Mouse (Mus musculus): ENCODE measurements at regions not wholly inside any gene's neighbourhood (a gene's known extent, or its start where the extent isn't known, plus 50 kb on each side); places are given as distances from the start of the nearest gene placed in this dataset.

DNA sequence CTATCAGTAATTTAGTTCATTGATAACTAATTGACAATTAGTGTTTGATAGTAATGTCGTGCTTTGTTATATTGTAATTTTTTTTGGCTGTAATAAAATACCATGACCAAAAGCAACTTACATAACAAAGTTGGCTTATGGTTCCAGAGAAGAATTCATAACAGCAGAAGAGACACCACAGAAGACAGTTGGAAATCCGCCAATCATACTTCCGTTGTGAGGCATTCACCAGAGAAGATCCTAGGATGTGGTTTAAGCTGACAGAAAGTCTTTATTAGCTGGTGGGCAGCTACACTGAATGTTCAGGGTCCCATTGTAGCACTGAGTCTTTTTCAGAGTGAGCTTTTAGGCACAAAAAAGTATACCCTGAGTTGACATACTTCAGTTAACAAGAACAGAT, 109.9 kb downstream of the Sec23a start:
- in situ Hi-C loops (cut with MboI, MseI), result no loop called here

DNA sequence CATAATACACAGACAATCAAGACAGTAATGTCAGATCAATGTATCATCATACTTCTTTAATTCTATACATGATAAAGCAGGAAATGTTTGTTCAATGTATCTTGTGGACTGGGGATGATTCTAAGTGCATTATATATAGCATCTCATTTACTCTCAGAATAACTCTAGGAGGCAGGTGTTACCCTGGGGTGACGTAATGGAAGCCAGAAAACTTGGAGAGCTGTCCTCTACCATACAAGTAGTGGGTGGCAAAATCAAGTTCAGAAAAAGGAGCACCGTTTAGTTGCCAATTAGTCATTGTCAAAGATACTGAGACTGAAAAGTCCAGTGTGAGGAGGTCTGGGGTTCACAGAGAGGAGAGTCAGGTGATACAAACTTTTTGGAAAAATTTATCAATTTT, 136.0 kb downstream of the Sec23a start:
- in situ Hi-C loops (cut with MboI, MseI), result no loop called here

GRCm38 (mm10) chr12:58872465-58872864, 139.4 kb downstream of the Sec23a start:
- in situ Hi-C loops (cut with MboI, MseI), result no loop called here

DNA sequence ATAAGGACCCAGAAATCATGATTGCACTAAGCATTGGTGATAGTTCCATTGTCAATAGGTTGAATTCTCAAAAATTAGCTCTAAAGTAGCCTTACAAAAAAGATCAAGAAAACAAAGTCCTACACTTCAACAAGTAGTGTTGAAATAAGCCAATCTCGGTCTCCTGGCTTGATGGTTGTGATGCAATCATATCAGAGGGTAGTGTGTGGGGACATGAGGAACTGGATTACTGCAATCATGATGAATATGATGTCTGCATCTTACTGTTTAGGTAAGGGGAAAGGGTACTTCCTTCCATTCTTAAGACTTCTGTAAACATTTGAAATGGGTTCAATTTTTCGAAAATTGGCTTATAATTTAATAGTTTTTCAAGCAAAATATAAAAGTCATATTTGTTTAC, 155.3 kb downstream of the Sec23a start:
- in situ Hi-C loops (cut with MboI, MseI), result no loop called here

GRCm38 (mm10) chr12:58851677-58852385, 160.0 kb downstream of the Sec23a start:
- in situ Hi-C loops (cut with MboI, MseI), result no loop called here

DNA sequence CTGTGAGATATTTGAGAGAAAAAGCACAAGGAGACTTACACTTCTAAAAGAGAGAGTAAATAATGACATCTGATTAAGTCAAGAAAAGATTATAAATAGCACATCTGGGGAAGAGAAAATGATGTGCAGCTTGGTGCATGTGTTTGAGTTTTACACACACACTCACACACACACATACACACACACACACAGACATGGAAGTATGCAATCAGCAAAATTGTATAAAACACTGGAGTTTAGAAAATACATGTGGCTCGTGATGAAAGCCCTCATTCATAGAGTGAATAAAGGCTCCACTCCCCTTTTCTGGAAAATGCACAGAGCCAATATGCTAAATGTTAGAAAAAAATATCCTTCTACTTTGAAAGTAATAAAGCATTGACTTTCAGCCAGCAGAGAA, 182.2 kb downstream of the Sec23a start:
- in situ Hi-C loops (cut with MboI, MseI), result no loop called here

DNA sequence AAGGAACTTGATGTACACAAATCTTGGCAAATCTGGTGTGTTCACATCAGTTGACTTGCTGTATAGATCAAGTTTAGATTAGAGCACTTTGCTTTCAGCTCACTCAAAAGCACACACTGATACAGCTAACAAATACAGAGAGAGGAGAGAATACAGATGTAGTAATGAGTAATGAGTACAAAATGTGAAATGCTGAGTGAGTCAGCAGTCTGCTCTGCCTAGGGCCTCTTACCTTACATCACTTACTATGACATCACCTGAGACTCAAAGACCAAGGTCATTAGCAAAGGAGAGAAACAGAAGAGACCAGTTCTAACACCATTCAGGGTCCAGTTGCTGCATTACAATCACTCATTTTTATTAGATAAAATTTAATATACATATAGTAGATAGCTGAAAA, 184.0 kb downstream of the Sec23a start:
- in situ Hi-C loops (cut with MboI, MseI), result no loop called here

DNA sequence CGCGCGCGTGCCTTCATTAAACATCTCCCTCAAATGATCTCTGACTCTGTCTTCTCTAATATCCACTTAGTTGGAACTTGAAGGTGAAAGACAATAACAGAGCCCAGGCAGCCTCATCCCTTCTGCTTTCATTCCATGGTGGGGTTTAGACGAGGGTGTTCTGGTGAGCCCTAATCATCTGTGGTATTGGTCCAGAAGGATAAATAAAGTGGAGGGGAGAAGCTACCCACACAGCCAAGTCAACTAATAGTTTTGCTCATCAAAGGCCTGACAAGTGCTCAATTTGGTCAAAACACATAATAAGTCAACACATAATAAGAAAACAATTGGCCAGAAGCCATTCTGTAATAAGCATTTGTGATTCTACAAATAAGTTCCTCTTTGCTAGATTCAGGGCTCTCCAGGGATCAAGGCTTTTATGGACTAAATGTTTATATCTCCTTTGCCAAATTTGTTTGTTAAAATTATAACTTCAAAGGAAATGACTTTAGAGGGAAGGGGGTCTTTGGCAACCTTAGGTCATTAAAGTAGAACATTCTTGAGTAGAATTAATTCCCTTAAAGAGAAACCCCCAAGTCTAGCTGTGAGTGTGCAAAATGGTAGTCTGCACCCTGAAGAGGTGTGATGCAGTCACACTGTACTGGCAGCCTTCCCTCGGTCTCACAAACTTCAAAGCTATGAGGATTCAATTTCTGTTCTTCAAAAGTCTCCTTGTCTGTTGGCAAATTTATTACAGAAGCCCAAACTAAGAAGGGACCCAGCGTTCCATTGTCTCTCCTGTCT, 186.5 kb downstream of the Sec23a start:
- in situ Hi-C loops (cut with MboI, MseI), result no loop called here

GRCm38 (mm10) chr12:58822971-58823370, 188.8 kb downstream of the Sec23a start:
- in situ Hi-C loops (cut with MboI, MseI), result loop anchor here (25.0 kb wide), 1 partner anchor 1561 kb away; no protein-coding TSS in a partner anchor

DNA sequence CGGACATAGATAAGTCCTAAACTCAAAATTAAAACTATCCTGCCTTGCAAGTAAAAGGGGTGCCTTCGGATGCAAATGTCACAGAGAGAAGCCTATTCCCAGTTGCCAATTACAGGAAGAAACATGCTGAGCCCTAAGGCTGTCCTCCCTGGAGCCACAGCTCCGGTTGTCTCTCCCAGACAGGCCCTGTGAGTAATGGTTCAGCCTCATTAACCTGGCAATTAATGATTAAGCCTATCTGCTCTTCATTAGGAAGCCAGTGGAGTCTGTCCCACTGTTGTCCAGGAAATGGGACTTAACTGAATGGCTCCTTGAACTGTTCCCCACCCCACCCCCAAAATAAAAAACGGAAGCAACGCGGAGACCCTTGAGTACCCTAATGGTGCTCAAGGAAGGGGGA, 207.7 kb downstream of the Sec23a start:
- in situ Hi-C loops (cut with MboI, MseI), result loop anchor here (25.0 kb wide), 1 partner anchor 1542 kb away; no protein-coding TSS in a partner anchor

- in situ Hi-C loops (cut with MboI, MseI), result loop anchor here (25.0 kb wide), 1 partner anchor 1540 kb away; no protein-coding TSS in a partner anchor
Measured at GRCm38 (mm10) chr12:58802410-58802809, 209.4 kb downstream of the Sec23a start.
